Mouse (Mus musculus): ENCODE measurements around the gene Myom1.

DNA sequence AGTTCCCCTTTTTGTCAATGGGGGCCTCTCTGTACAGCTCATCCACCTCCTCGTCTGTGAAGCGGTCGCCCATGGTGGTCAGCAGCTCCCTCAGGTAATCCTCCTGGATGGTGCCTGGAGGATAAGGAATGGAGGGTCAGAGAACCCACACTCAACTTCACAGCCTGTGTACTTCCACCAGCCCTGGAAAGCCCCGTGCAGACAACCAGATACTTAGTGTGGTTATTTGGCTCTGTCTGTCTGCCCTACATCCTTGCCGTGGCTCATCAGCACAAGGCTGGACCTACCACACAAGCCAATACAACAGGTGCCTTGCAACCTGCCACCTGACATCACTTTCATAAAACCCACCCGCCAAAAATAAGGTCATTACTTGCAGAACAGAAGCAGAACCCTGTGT is 7.8 kb upstream of the Myom1 start:
- TF ChIP-seq CTCF (conservative IDR thresholded peaks at IDR 0.05; ENCODE audit: low read length) (no peak), POU5F1 (IDR thresholded peaks at IDR 0.05; ENCODE audit: borderline replicate concordance, low read length) (no peak)
